Mouse (Mus musculus) right cerebral cortex, postnatal 10 days (tissue): ENCODE measurements around the gene Ep400.
"Not testable (repeated sequence)": the region's sequence is repeated elsewhere in the genome, so short reads cannot be mapped to it uniquely, and the experiment has no call there.

Source experiments
- DNase-seq, 2 experiments: peaks; one replicate each; pipeline ENCODE4 v3.0.0; 2021; ENCODE audit warnings: low spot score in 2 of 2

Ep400 gene

GRCm38 (mm10) chr5:110779998-110780760 lies 9.7 kb upstream of the Ep400 start, which contains the start of gene Pus1:
TSS of gene Pus1 (minus strand) at chr5:110780659.
- peak; percentile 95 to 96 for DNase-seq

- DNase-seq, result no peak
These were observed 8.9 kb upstream of the Ep400 start for GRCm38 (mm10) chr5:110779276-110779997.

- DNase-seq, result no peak
These were observed 7.7 kb upstream of the Ep400 start for GRCm38 (mm10) chr5:110778263-110778662.

- no peak for DNase-seq
These were observed 5.6 kb upstream of the Ep400 start for GRCm38 (mm10) chr5:110776141-110776540.

- peak in 1 of 2 experiments; percentile 22 for DNase-seq
These were observed 4.0 kb upstream of the Ep400 start for GRCm38 (mm10) chr5:110774511-110774910.

GRCm38 (mm10) chr5:110772945-110773344 lies 2.4 kb upstream of the Ep400 start:
- DNase-seq, result not testable (repeated sequence)

GRCm38 (mm10) chr5:110770031-110770445 lies 479 bp downstream of the Ep400 start:
- DNase-seq, result peak; percentile 59 to 69

GRCm38 (mm10) chr5:110769272-110769671 lies 1.2 kb downstream of the Ep400 start:
- DNase-seq, result no peak

GRCm38 (mm10) chr5:110763890-110764289 lies 6.6 kb downstream of the Ep400 start:
- no peak for DNase-seq

GRCm38 (mm10) chr5:110745021-110745420 lies 25.5 kb downstream of the Ep400 start:
- no peak for DNase-seq

- DNase-seq, result no peak
These were observed 30.8 kb downstream of the Ep400 start for GRCm38 (mm10) chr5:110739496-110740275.

GRCm38 (mm10) chr5:110735606-110736005 lies 34.9 kb downstream of the Ep400 start:
- no peak for DNase-seq

GRCm38 (mm10) chr5:110733231-110733823 lies 37.2 kb downstream of the Ep400 start:
- DNase-seq, result no peak

- peak in 1 of 2 experiments; percentile 36 for DNase-seq
These were observed 39.3 kb downstream of the Ep400 start for GRCm38 (mm10) chr5:110731227-110731626.

GRCm38 (mm10) chr5:110727850-110728249 lies 42.7 kb downstream of the Ep400 start:
- DNase-seq, result no peak

GRCm38 (mm10) chr5:110723543-110723942 lies 47.0 kb downstream of the Ep400 start:
- no peak for DNase-seq

- not testable (repeated sequence) for DNase-seq
These were observed 49.1 kb downstream of the Ep400 start for GRCm38 (mm10) chr5:110721463-110721862.

- no peak for DNase-seq
These were observed 59.1 kb downstream of the Ep400 start for GRCm38 (mm10) chr5:110711455-110711854.

- DNase-seq, result no peak
These were observed 61.3 kb downstream of the Ep400 start for GRCm38 (mm10) chr5:110709256-110709655.

GRCm38 (mm10) chr5:110704004-110704403 lies 66.5 kb downstream of the Ep400 start:
- no peak for DNase-seq

GRCm38 (mm10) chr5:110698617-110699016 lies 71.9 kb downstream of the Ep400 start:
- no peak for DNase-seq

- no peak for DNase-seq
These were observed 88.5 kb downstream of the Ep400 start for GRCm38 (mm10) chr5:110682041-110682440.
